Mouse (Mus musculus) kidney, embryonic 15.5 days (tissue): ENCODE measurements around the gene Znfx1. TPM values are rescaled to one million over a fixed set of nuclear protein-coding genes. Genes with fewer than 3 reads are reported as not detected.

Source experiments
- ATAC-seq: fragments of 200-750 bp; cut with Nextera tagmentation; replicated peaks from 2 replicates; pipeline ENCODE4 v1.8.0; 2017; ENCODE audit warnings: moderate TSS enrichment; ENCODE audit not compliant: low FRiP score
- H3K27ac ChIP-seq: fragments of 300-500 bp; sonication (generic); 2 replicates; pipeline ENCODE4 v1.5.1; 2015; ENCODE audit warnings: mild to moderate bottlenecking, inconsistent platforms
- H3K27me3 ChIP-seq: fragments of 300-500 bp; sonication (generic); 2 replicates; pipeline ENCODE4 v1.6.1; 2015; ENCODE audit warnings: inconsistent platforms
- H3K36me3 ChIP-seq: fragments of 300-500 bp; sonication (generic); 2 replicates; pipeline ENCODE4 v1.6.1; 2015; ENCODE audit warnings: inconsistent platforms
- H3K4me1 ChIP-seq: fragments of 300-500 bp; sonication (generic); 2 replicates; pipeline ENCODE4 v1.6.1; 2015; ENCODE audit warnings: inconsistent platforms
- H3K4me2 ChIP-seq: fragments of 300-500 bp; sonication (generic); 2 replicates; pipeline ENCODE4 v1.6.1; 2015; ENCODE audit warnings: moderate library complexity, mild to moderate bottlenecking, inconsistent platforms
- H3K4me3 ChIP-seq: fragments of 300-500 bp; sonication (generic); replicated peaks from 2 replicates; pipeline ENCODE4 v1.5.1; 2015; ENCODE audit warnings: mild to moderate bottlenecking, inconsistent platforms
- H3K9ac ChIP-seq: fragments of 300-500 bp; sonication (generic); 2 replicates; pipeline ENCODE4 v1.6.1; 2015; ENCODE audit warnings: mild to moderate bottlenecking, inconsistent platforms
- H3K9me3 ChIP-seq: fragments of 300-500 bp; sonication (generic); replicated peaks from 2 replicates; pipeline ENCODE4 v1.6.1; 2016; ENCODE audit warnings: inconsistent platforms
- WGBS: fragments of 180-500 bp; shearing (Covaris S2); methylation state at CpG from one replicate; pipeline ENCODE4 v1.1.7; 2015; ENCODE audit warnings: mixed read lengths; 5-methylcytosine and 5-hydroxymethylcytosine counted together
- polyA plus RNA-seq: library from polyadenylated mRNA; unstranded; fragments of >200 nt; fragmentation: Nextera tagmentation; extraction: Ambion mirVana; gene quantifications from 2 replicates; pipeline ENCODE4 v1.2.1, GENCODE M21; 2015

The Znfx1 gene
- polyA plus RNA-seq, 1 experiment from 2014 or later: 10.2 TPM

DNA sequence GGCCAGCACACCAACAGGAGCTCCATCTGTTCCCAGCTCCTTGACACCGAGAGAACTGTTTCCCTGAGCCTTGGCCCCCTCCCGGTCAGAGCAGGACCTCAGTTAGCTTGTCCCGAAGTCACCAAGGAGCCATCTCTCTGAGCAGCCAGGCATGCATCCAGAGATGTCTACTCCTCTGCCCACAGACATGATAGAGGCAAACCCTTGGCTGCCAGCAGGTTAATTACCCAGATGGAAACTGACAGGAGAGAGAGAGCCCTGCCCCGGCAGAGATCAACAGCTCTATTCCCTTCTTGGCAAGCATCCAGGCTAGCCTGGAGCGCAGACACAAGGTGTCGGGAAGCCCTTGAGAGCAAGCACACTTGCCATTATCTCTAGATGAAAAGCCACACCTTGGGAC, 7.5 kb upstream of the Znfx1 start:
- Histone ChIP-seq H3K27me3 (no peaks in the 10 kb centered on the region), H3K4me3 (no peak overlapping the region), H3K27ac (no peak overlapping the region), H3K36me3 (peaks cover 18% of the 10 kb centered on the region), H3K4me2 (no peak overlapping the region), H3K4me1 (peaks cover 26% of the 10 kb centered on the region), H3K9ac (no peak overlapping the region), H3K9me3 (no peaks in the 10 kb centered on the region)
- 55% methylated on average over 6 of the region's 6 CpGs for WGBS
- ATAC-seq: no peak

DNA sequence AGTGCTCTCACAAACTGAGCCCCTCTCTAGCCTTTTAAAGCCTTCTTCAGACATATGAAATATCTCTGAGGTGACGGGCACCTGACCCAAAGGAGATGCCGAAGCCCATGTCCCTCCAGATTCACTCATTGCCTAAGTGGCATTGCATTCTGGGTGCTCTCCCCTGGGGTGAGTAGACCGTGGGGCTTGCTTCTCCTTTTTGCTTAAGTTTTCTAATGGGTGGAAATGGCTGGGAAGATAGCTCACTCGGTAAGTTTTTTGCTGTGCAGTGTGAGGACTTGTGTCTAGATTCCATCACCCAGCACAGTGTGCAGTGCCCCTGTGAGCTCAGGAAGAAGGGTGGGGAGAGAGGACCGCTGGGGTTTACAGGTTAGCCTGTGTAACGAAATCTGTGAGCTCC, 4.8 kb upstream of the Znfx1 start:
- ATAC-seq: no peak
- 33% methylated on average over 6 of the region's 6 CpGs for WGBS
- Histone ChIP-seq H3K4me2 (no peak overlapping the region), H3K9me3 (no peaks in the 10 kb centered on the region), H3K27ac (peak overlapping the region; percentile 72), H3K4me1 (peaks cover 35% of the 10 kb centered on the region), H3K9ac (no peak overlapping the region), H3K36me3 (peaks cover 26% of the 10 kb centered on the region), H3K27me3 (no peaks in the 10 kb centered on the region), H3K4me3 (no peak overlapping the region)

DNA sequence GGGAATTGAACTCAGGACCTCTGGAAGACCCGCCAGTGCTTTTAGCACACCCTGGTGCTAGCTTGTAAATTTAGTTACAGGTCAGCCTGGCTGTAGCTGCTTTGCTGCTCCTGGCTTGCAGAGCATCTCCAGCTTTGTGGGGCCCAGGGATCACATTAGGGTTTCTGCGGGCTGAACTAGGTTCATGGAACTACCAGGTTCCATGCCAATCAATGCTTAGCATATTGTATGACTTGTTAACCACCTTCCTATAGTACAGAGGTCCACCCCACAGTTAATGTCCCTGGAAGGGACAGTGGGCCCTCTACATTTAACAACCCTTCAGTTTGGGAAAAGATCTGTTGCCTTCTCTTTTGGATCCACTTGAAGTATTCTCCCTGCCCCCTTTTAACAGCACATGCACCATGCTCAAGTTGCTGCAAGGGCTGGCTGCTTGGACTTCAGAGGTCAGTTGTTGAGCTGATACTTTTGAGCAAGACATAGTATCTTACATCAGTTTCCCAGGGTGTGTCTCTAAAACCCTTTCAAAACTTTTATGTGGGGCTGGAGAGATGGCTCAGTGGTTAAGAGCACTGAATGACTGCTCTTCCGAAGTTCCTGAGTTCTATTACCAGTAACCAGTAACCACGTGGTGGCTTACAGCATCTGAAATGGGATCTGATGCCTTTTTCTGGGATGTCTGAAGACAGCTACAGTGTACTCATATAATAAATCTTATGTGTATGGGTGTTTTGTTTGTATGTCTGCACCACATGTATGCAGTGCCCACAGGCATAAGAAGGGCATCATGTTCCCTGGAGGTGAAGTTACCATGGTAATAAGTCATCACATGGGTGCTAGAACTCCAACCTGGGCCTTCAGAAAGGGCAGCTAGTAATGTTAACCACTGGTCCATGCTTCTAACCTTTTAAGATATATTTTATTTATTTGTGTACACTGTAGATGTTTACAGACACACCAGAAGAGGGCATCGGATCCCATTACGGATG, 4.0 kb upstream of the Znfx1 start:
- H3K9me3 ChIP-seq: no peaks in the 10 kb centered on the region
- 27% methylated on average over 6 of the region's 6 CpGs for WGBS

DNA sequence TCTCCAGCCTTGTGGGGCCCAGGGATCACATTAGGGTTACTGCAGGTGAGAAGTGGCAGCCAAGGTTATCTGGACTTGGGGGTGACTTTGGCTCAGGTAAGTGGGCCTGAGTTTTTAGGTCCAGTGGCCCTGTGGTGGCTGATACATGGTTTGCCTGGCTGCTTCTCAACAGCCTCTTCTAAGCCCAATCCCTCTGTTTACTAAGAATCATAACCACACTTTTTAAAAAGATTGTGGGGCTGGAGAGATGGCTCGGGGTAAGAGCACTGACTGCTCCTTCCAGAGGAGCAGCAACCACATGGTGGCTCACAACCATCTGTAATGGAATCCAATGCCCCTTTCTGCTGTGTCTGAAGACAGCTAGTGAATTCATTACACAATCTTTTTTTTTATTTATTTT, 3.2 kb upstream of the Znfx1 start:
- WGBS: 62% methylated on average over 1 of the region's 1 CpGs

More for the DNA sequence above, 4.0 kb upstream of the Znfx1 start:
- Histone ChIP-seq H3K36me3 (peaks cover 26% of the 10 kb centered on the region), H3K9ac (no peak overlapping the region), H3K27ac (peak overlapping the region; percentile 72), H3K4me3 (no peak overlapping the region), H3K4me1 (peaks cover 33% of the 10 kb centered on the region), H3K4me2 (no peak overlapping the region), H3K27me3 (no peaks in the 10 kb centered on the region)
- ATAC-seq: no peak

DNA sequence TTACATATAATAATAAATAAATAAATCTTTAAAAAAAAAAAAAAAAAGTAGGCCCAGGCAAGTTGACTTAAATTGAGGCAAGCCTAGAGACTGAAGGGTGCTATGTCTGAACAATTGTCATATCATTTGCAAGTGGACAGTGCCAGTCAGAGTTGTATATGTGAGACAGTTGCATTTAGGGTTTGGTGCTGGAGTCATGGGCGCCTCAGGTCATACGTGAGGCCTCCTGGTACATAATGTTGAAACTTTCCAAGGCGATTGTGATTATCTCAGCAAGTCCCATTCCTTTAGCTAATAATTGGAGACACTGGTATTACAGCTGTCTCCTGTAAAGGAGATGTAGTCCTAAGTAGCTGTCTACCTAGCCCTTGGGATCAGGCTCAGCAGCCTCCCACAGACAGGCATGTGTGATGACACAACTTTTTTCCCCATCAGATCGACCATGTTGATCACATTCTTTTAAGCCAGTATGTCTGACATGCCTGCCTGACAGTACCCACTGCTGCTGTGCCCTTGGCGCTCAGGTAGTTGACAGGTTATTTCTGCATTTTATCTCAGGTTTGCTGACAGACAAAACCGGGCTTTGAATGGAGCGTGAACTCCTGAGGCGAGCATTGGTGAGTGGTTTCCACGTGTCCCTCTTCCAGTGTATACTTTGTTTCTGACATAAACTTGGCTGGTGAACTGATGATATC, 1.9 kb upstream of the Znfx1 start:
- H3K9me3 ChIP-seq: no peaks in the 10 kb centered on the region
- peaks cover 26% of the 10 kb centered on the region for H3K36me3 ChIP-seq
- WGBS: 23% methylated on average over 9 of the region's 9 CpGs
- H3K4me1 ChIP-seq: peaks cover 43% of the 10 kb centered on the region
- H3K27me3 ChIP-seq: no peaks in the 10 kb centered on the region
- peak overlapping the region; percentile 79 for H3K4me2 ChIP-seq
- no peak for ATAC-seq
- peak overlapping the region; percentile 96 for H3K27ac ChIP-seq
- H3K9ac ChIP-seq: peak overlapping the region; percentile 91
- peak overlapping the region; percentile 79 for H3K4me3 ChIP-seq

More for the DNA sequence above, 3.2 kb upstream of the Znfx1 start:
- H3K4me1 ChIP-seq: peaks cover 35% of the 10 kb centered on the region
- H3K4me2 ChIP-seq: peak overlapping the region; percentile 79; the same call in 1 of the 2 replicates
- peaks cover 26% of the 10 kb centered on the region for H3K36me3 ChIP-seq
- H3K4me3 ChIP-seq: peak overlapping the region; percentile 79; the same call in 1 of the 2 replicates
- peak overlapping the region; percentile 23; the same call in 1 of the 2 replicates for H3K9ac ChIP-seq
- peak overlapping the region; percentile 54 for H3K27ac ChIP-seq
- no peaks in the 10 kb centered on the region for H3K27me3 ChIP-seq
- no peak for ATAC-seq
- no peaks in the 10 kb centered on the region for H3K9me3 ChIP-seq

DNA sequence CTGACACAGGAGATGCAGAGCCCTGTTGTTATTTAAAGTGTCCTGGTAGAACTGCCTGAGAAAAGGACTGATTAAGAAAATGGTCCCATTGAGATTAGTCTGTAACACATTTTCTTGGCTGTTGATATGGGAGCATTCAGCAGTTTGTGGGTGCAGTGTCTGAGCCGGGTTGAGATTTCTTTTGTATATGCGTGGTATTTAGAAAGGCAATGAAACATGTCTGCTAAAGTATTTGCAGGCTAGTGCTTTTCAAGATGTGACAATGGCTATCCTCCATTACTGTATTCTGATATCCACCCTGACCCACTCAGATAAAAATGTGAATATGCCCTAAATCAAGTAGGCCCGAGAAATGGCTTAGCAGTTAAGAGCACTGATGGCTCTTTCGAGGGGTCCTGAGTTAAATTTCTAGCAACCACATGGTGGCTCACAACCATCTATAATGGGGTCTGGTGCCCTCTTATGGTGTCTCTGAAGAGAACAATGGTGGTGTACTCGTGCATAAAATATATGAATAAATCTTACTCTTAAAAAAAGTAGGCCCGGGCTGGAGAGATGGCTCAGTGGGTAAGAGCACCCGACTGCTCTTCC, 1.2 kb upstream of the Znfx1 start:
- Histone ChIP-seq H3K4me2 (peak overlapping the region; percentile 79), H3K9ac (peak overlapping the region; percentile 91), H3K27ac (peak overlapping the region; percentile 96), H3K4me3 (peak overlapping the region; percentile 79), H3K36me3 (peaks cover 30% of the 10 kb centered on the region), H3K9me3 (no peaks in the 10 kb centered on the region), H3K27me3 (no peaks in the 10 kb centered on the region), H3K4me1 (peaks cover 48% of the 10 kb centered on the region)
- ATAC-seq: no peak
- WGBS: 1% methylated on average over 7 of the region's 7 CpGs

DNA sequence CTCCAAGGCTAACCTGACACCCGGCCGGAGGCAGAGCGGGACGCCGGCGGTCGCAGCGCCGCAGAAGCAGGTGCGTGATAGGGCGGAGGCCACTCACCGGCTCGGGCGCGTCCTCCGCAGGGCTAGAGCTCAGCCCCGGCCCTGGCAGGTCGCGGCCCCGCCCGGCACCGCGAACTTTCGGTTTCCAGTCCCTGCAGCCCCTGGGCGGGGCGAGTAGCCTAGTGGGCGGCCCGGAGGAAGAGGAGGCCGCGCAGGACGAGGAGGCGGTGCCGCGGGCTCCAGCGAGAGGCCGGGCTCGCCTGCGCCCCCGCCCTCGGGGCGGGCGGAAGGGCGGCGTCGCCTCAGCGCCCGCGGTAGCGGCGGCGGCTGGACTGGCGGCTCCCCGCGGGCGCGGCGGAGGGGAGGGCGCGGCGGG, 311 bp downstream of the Znfx1 start:
- H3K9ac ChIP-seq: peak overlapping the region; percentile 91
- peak overlapping the region; percentile 79 for H3K4me3 ChIP-seq
- H3K27ac ChIP-seq: peak overlapping the region; percentile 96
- no peaks in the 10 kb centered on the region for H3K27me3 ChIP-seq
- under 1% methylated on average over 53 of the region's 60 CpGs for WGBS
- H3K4me1 ChIP-seq: peaks cover 62% of the 10 kb centered on the region
- H3K9me3 ChIP-seq: no peaks in the 10 kb centered on the region
- peaks cover 37% of the 10 kb centered on the region for H3K36me3 ChIP-seq
- peak; percentile 95 for ATAC-seq
- H3K4me2 ChIP-seq: peak overlapping the region; percentile 79

DNA sequence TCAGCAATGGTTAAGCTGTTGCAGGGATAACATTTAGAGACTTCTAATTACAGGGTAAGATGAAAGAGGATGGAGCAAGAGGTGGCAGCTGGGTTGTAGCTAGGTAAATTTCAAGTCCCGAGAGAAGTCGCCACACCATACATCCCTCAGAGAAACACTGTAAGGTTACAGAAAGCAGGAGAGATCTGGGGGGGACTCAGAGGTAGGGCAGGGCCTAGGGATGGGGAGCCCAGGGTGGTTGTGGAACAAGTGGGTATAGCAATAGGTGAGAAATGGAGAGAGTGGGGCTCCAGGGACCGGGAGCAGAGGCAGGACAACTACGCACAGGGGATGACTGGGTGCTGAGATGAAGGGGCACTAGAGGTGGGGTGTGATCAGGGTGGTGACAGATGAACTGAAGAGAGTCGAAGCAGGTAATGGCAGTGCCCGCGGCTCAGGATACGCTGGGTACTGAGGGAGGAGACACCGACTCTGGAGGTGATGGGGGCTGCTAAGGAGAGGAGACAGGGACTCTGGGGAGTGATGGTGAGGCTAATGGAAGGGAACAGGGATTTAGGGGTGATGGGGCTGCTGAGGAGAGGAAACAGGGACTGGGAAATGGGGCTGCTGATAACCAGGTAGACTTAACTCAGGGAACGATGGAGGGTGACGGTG, 1.3 kb downstream of the Znfx1 start:
- H3K36me3 ChIP-seq: peaks cover 41% of the 10 kb centered on the region
- H3K9ac ChIP-seq: peak overlapping the region; percentile 91
- ATAC-seq: no peak
- H3K4me2 ChIP-seq: peak overlapping the region; percentile 79
- H3K9me3 ChIP-seq: no peaks in the 10 kb centered on the region
- H3K27me3 ChIP-seq: no peaks in the 10 kb centered on the region
- H3K27ac ChIP-seq: peak overlapping the region; percentile 88
- H3K4me3 ChIP-seq: peak overlapping the region; percentile 79
- 12% methylated on average over 11 of the region's 11 CpGs for WGBS
- peaks cover 57% of the 10 kb centered on the region for H3K4me1 ChIP-seq

DNA sequence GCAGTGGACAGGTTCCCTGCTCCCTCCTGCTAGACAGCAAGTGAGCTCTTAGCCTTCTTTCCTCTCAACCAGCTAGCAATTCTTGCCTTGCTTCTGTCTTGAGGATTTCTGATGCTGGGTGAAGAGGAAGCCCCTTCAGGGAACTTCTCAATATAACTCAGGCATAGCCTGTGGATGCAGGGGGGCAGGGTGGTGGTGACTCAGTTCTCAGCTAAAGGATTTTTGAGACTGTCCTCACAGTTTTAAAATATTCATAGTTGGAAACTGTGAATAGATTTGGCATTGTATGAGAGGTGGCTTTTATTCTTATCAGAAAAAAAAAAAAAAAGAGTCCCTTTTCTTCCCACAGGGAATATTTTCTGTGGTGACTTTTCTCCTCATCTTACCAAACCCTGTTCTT, 2.1 kb downstream of the Znfx1 start:
- Histone ChIP-seq H3K4me3 (peak overlapping the region; percentile 17), H3K27me3 (no peaks in the 10 kb centered on the region), H3K27ac (peak overlapping the region; percentile 88), H3K36me3 (peaks cover 41% of the 10 kb centered on the region), H3K4me1 (peaks cover 54% of the 10 kb centered on the region), H3K9me3 (no peaks in the 10 kb centered on the region), H3K9ac (peak overlapping the region; percentile 91), H3K4me2 (peak overlapping the region; percentile 79)
- ATAC-seq: no peak

DNA sequence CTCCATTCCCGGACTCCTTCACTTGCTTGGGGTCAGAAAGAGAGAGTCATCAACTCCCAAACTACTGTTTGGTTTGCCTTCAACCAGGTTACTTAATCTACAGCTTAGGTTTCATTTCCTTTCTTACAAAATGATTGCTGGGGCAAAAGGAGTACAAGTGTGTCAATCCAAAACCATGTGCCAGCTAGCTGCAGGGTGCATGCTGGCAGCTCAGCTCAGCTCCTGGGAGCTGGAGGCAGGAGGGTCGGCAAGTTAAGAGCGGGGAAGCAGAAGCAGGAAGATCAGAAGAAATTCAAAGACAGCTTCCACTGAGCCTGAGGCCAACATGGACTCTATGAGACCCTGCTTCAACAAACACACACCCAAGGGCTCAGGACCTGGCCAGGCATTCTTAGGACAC, 2.5 kb downstream of the Znfx1 start:
- Histone ChIP-seq H3K27ac (peak overlapping the region; percentile 88), H3K4me1 (peaks cover 50% of the 10 kb centered on the region), H3K27me3 (no peaks in the 10 kb centered on the region), H3K4me3 (peak overlapping the region; percentile 17), H3K9me3 (no peaks in the 10 kb centered on the region), H3K9ac (peak overlapping the region; percentile 91), H3K36me3 (peaks cover 41% of the 10 kb centered on the region), H3K4me2 (peak overlapping the region; percentile 79)
- ATAC-seq: no peak
- 53% methylated on average over 3 of the region's 3 CpGs for WGBS

DNA sequence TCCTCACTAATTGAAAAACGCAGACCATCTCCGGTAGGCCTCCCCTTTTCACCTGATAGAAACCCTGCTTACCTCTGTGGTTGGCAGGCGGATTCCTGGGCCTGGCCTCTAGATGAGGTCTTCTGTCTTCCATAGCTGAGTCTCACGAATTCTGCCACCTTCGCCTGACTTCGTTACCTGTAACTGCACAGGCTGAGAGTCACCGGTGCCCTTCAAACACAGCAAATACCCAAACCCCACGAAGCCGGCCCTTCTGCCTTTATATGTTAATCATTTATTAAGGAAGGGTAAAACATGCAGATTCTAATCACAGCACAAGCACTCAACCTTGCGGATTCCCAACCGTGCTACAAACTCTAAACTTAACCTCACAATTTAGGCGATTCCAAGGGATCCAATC, 2.9 kb downstream of the Znfx1 start:
- Histone ChIP-seq H3K4me2 (peak overlapping the region; percentile 79), H3K36me3 (peaks cover 41% of the 10 kb centered on the region), H3K4me1 (peaks cover 46% of the 10 kb centered on the region), H3K9ac (peak overlapping the region; percentile 31; the same call in 1 of the 2 replicates), H3K4me3 (peak overlapping the region; percentile 19), H3K9me3 (no peaks in the 10 kb centered on the region), H3K27me3 (no peaks in the 10 kb centered on the region), H3K27ac (peak overlapping the region; percentile 88)
- no peak for ATAC-seq
- WGBS: 58% methylated on average over 12 of the region's 12 CpGs
